Mouse (Mus musculus) stomach, embryonic 14.5 days (tissue): ENCODE results near the gene Ptprn2. TPM values are rescaled to one million over a fixed set of nuclear protein-coding genes. Genes with fewer than 3 reads are reported as not detected.

Experiments
- ATAC-seq: fragments of 200-750 bp; cut with Nextera tagmentation; 2 replicates; pipeline ENCODE4 v1.8.0; 2017; ENCODE audit warnings: low read depth, moderate TSS enrichment; ENCODE audit not compliant: insufficient number of reproducible peaks, insufficient read depth, low FRiP score
- H3K27ac ChIP-seq: fragments of 300-500 bp; sonication (generic); 2 replicates; pipeline ENCODE4 v1.5.1; 2014; ENCODE audit warnings: mild to moderate bottlenecking, low read length, moderate library complexity, mixed read lengths
- H3K27me3 ChIP-seq: fragments of 300-500 bp; sonication (generic); 2 replicates; pipeline ENCODE4 v1.6.1; 2014; ENCODE audit warnings: low read length, control low read depth, mixed read lengths; ENCODE audit not compliant: control insufficient read depth, insufficient read depth
- H3K36me3 ChIP-seq: fragments of 300-500 bp; sonication (generic); 2 replicates; pipeline ENCODE4 v1.6.1; 2014; ENCODE audit warnings: mild to moderate bottlenecking, control low read depth, low read length, moderate library complexity, mixed read lengths; ENCODE audit not compliant: control insufficient read depth, insufficient read depth
- H3K4me1 ChIP-seq: fragments of 300-500 bp; sonication (generic); 2 replicates; pipeline ENCODE4 v1.6.1; 2014; ENCODE audit warnings: low read length, control low read depth, mixed read lengths; ENCODE audit not compliant: control insufficient read depth, insufficient read depth
- H3K4me2 ChIP-seq: fragments of 300-500 bp; sonication (generic); replicated peaks from 2 replicates; pipeline ENCODE4 v1.6.1; 2014; ENCODE audit warnings: low read depth, low read length, control low read depth
- H3K4me3 ChIP-seq: fragments of 300-500 bp; sonication (generic); 2 replicates; pipeline ENCODE4 v1.5.1; 2014; ENCODE audit warnings: low read depth, low read length, control low read depth
- H3K9ac ChIP-seq: fragments of 300-500 bp; sonication (generic); replicated peaks from 2 replicates; pipeline ENCODE4 v1.6.1; 2014; ENCODE audit warnings: low read depth, mild to moderate bottlenecking, control low read depth, low read length, moderate library complexity, mixed read lengths
- H3K9me3 ChIP-seq: fragments of 300-500 bp; sonication (generic); 2 replicates; pipeline ENCODE4 v1.6.1; 2016; ENCODE audit warnings: low read depth, low read length, control low read depth; ENCODE audit not compliant: control insufficient read depth
- WGBS: fragments of 180-500 bp; shearing (Covaris S2); extraction: QIAGEN DNeasy Blood & Tissue Kit; methylation state at CpG from one replicate; pipeline ENCODE4 v1.1.7; 2014; 5-methylcytosine and 5-hydroxymethylcytosine counted together
- polyA plus RNA-seq: library from polyadenylated mRNA; unstranded; fragments of >200 nt; fragmentation: Nextera tagmentation; extraction: Ambion mirVana; gene quantifications from 2 replicates; pipeline ENCODE4 v1.2.1, GENCODE M21; 2014

The Ptprn2 gene
- polyA plus RNA-seq, 1 experiment from 2014 or later, result 2.2 TPM

DNA sequence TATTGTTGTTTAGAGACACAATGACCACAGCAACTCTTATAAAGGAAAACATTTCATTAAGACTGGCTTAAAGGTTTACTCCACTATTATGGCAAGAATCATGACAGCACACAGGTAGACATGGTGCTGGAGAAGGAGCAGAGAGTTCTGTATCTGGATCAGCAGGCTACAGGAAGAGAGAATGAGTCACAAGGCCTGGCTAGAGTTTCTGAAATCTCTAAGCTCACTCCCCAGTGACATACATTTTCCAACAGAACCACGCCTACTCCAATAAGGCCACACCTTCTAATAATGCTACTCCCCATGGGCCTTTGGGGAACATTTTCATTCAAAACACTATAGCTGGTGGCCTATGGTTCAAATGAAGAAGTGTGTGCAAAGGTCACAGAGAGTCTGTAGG is 53.8 kb downstream of the Ptprn2 start:
- H3K9me3 ChIP-seq, result no peaks in the 10 kb centered on the region
- H3K4me1 ChIP-seq, result no peaks in the 10 kb centered on the region
- no peak overlapping the region for H3K4me2 ChIP-seq
- no peak for ATAC-seq
- 75% methylated on average over 1 of the region's 1 CpGs for WGBS
- H3K27ac ChIP-seq, result no peak overlapping the region
- no peaks in the 10 kb centered on the region for H3K36me3 ChIP-seq
- H3K27me3 ChIP-seq, result no peaks in the 10 kb centered on the region
- H3K4me3 ChIP-seq, result no peak overlapping the region
- no peak overlapping the region for H3K9ac ChIP-seq

DNA sequence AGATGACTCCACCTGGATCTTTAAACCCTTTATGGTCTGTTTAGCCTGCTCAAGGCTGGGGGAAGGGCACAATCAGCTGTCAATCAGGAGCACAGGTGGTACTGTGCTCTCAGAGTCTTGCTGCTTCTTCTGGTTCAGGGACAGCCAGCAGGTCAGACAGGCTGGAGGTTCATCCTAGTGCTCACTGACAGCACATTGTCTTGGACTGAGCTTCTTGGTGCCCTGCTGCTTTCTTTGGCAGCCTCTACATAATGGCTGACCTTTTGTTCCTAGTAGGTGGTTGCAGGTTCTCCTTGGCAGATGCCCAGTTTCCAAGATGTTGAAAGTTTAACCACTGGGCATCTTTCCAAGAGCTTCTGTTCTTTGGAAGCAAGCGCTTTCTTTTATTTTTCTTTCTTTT is 55.1 kb downstream of the Ptprn2 start:
- Histone ChIP-seq H3K4me1 (no peaks in the 10 kb centered on the region), H3K27ac (no peak overlapping the region), H3K27me3 (no peaks in the 10 kb centered on the region), H3K4me2 (no peak overlapping the region), H3K36me3 (no peaks in the 10 kb centered on the region), H3K9ac (no peak overlapping the region), H3K9me3 (no peaks in the 10 kb centered on the region), H3K4me3 (no peak overlapping the region)
- 97% methylated on average over 1 of the region's 1 CpGs for WGBS
- no peak for ATAC-seq

DNA sequence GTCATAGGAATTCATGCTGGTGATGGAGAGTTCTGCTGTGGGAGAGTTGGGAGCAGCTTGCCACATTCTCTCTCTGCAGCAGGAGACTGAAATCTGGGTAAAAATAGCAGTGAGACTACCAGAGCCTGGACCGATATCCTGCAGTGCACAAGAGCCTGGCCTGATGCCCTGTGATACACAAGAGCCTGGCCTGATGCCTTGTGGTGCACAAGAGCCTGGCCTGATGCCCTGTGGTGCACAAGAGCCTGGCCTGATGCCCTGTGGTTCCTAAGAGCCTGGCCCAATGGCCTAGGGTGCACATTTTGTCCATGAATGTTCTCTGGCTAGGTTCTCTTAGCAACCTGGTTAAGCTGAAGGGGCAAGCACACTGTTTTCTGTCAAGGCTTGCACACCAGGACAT is 64.5 kb downstream of the Ptprn2 start:
- Histone ChIP-seq H3K36me3 (no peaks in the 10 kb centered on the region), H3K27ac (no peak overlapping the region), H3K4me1 (no peaks in the 10 kb centered on the region), H3K9ac (no peak overlapping the region), H3K4me3 (no peak overlapping the region), H3K9me3 (no peaks in the 10 kb centered on the region), H3K27me3 (no peaks in the 10 kb centered on the region), H3K4me2 (no peak overlapping the region)
- 88% methylated on average over 1 of the region's 1 CpGs for WGBS
- ATAC-seq, result no peak

DNA sequence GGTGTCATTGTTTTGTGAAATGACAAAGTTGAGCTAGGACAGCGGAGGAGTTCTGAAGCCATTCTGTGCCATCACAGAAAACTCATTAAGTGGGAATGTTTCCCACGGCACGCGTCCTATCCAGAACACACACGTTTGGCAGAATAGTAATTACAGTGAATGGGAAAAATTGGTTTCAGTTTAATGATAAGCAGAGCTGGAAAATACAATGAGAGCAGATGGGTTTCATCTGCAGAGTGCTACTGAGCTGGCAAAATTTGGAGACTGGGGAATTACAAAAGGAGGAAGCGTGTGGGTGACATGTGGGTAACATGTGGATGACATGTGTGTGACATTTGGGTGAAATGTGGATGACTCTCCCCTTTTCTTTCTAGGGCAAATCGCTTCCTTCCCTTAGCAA is 66.0 kb downstream of the Ptprn2 start:
- H3K4me1 ChIP-seq, result no peaks in the 10 kb centered on the region
- ATAC-seq, result no peak
- H3K27ac ChIP-seq, result no peak overlapping the region
- H3K27me3 ChIP-seq, result no peaks in the 10 kb centered on the region
- no peak overlapping the region for H3K4me3 ChIP-seq
- no peaks in the 10 kb centered on the region for H3K9me3 ChIP-seq
- WGBS, result 84% methylated on average over 7 of the region's 7 CpGs
- H3K36me3 ChIP-seq, result no peaks in the 10 kb centered on the region
- H3K9ac ChIP-seq, result no peak overlapping the region
- no peak overlapping the region for H3K4me2 ChIP-seq

DNA sequence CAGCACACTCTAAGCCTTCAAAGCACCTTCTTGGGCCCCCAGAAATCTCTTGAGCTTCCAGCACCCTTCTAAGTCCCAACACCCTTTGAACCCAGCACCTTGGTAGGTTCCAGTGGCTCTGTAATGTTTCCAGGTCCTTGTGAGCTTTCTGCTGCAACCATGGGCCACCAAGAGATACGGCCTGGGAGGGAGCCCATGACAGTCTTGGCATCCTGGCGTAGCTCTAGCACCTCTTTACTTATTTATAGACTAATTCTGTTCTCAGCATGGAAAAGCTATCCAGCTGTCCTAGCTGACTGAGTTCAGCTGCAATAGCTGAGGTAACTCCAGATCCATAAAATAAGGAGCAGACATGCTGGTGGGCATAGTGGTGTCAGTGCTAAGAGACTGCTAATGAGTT is 66.8 kb downstream of the Ptprn2 start:
- H3K4me3 ChIP-seq, result no peak overlapping the region
- H3K9ac ChIP-seq, result no peak overlapping the region
- no peaks in the 10 kb centered on the region for H3K36me3 ChIP-seq
- H3K4me1 ChIP-seq, result no peaks in the 10 kb centered on the region
- H3K27ac ChIP-seq, result no peak overlapping the region
- WGBS, result 89% methylated on average over 2 of the region's 2 CpGs
- no peaks in the 10 kb centered on the region for H3K9me3 ChIP-seq
- no peak overlapping the region for H3K4me2 ChIP-seq
- ATAC-seq, result no peak
- H3K27me3 ChIP-seq, result no peaks in the 10 kb centered on the region

DNA sequence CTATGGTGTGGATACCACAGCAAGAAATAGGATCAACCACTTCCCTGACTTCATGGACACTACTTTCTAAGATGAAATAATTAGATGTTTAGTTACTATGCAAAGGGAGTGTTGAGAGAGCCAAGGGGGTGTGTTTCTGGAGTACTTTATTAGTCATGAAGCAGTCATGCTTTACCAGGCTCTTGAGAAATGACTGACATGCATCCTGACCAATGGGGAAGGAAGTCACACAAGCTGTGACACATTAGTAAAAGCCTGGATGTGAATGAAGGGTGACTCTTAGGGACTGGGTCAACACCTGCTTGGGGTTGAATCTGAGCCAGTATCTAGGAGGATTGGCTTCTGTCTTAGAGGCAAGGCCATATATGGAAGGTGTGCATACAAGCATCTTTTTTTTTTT is 67.8 kb downstream of the Ptprn2 start:
- Histone ChIP-seq H3K36me3 (no peaks in the 10 kb centered on the region), H3K9ac (no peak overlapping the region), H3K4me2 (no peak overlapping the region), H3K27ac (no peak overlapping the region), H3K27me3 (no peaks in the 10 kb centered on the region), H3K4me1 (no peaks in the 10 kb centered on the region), H3K4me3 (no peak overlapping the region), H3K9me3 (no peaks in the 10 kb centered on the region)
- ATAC-seq, result no peak

DNA sequence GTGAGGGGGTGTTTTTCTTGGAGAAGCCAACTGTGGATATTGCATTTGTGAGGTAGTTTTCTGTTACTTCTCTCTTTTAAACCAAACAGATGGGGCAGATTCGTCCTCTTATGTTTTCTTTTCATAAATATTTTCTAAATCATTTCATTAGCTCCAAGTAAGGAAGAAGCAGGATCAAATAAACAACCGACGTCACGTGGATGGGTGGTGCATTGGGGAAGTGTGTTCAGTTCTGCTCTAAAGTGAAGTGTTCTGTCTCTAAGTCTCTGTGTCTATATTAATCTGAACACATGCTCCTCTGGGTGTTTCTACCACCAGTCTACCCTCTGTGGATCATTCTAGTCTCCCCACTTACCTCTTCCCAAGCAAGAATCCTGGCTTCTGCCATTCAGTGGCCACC is 70.4 kb downstream of the Ptprn2 start:
- H3K9ac ChIP-seq, result no peak overlapping the region
- H3K9me3 ChIP-seq, result no peaks in the 10 kb centered on the region
- ATAC-seq, result no peak
- no peaks in the 10 kb centered on the region for H3K36me3 ChIP-seq
- H3K4me1 ChIP-seq, result no peaks in the 10 kb centered on the region
- no peak overlapping the region for H3K4me2 ChIP-seq
- no peak overlapping the region for H3K27ac ChIP-seq
- 63% methylated on average over 4 of the region's 4 CpGs for WGBS
- H3K27me3 ChIP-seq, result no peaks in the 10 kb centered on the region
- H3K4me3 ChIP-seq, result no peak overlapping the region

DNA sequence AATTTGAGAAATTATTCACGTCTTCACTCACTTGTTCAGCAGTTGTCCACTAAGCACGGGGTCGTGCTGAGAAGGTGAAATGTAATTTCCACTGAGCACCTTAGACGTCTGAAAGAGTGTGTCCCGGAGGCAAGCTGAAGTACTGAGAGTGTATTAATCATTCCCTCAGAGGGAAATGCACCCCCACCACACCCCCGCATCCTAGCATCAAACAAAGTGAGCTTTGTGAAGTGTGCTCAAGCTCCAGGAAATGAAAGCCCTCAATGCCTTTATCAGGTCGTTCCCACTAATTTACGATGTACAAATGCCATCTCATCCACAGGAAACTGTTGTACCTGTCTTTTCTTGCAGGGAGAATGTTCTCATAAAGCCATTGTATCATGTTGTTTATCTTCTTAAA is 78.9 kb downstream of the Ptprn2 start:
- H3K4me3 ChIP-seq, result no peak overlapping the region
- no peaks in the 10 kb centered on the region for H3K4me1 ChIP-seq
- no peaks in the 10 kb centered on the region for H3K36me3 ChIP-seq
- H3K27me3 ChIP-seq, result no peaks in the 10 kb centered on the region
- no peak for ATAC-seq
- H3K27ac ChIP-seq, result no peak overlapping the region
- 60% methylated on average over 8 of the region's 8 CpGs for WGBS
- no peaks in the 10 kb centered on the region for H3K9me3 ChIP-seq
- H3K4me2 ChIP-seq, result no peak overlapping the region
- no peak overlapping the region for H3K9ac ChIP-seq

DNA sequence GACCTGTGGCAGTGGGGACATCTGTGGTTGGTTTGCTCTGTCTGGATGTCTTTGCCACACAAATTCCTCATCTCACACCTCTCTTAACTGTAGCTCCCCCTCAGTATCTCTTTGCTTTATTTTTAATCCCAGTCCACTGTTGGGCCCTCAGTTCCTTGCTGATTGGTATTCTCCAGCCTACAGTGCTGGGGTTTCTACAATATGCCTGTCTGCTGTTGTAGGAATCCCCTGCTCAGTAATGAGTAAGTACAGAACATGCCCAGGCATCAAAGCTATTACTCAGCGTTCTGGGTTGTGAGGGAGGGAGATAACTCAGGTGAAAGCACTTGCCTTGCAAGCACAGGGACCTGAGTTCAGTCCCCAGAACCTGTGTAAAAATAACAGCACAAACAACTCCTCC is 81.2 kb downstream of the Ptprn2 start:
- Histone ChIP-seq H3K4me2 (no peak overlapping the region), H3K9me3 (no peaks in the 10 kb centered on the region), H3K9ac (no peak overlapping the region), H3K27me3 (no peaks in the 10 kb centered on the region), H3K36me3 (no peaks in the 10 kb centered on the region), H3K4me1 (no peaks in the 10 kb centered on the region), H3K27ac (no peak overlapping the region), H3K4me3 (no peak overlapping the region)
- WGBS, result 54% methylated on average over 1 of the region's 1 CpGs
- no peak for ATAC-seq
